Mouse (Mus musculus): Measurements from ENCODE around the gene Ap2a1.

Ap2a1 gene

DNA sequence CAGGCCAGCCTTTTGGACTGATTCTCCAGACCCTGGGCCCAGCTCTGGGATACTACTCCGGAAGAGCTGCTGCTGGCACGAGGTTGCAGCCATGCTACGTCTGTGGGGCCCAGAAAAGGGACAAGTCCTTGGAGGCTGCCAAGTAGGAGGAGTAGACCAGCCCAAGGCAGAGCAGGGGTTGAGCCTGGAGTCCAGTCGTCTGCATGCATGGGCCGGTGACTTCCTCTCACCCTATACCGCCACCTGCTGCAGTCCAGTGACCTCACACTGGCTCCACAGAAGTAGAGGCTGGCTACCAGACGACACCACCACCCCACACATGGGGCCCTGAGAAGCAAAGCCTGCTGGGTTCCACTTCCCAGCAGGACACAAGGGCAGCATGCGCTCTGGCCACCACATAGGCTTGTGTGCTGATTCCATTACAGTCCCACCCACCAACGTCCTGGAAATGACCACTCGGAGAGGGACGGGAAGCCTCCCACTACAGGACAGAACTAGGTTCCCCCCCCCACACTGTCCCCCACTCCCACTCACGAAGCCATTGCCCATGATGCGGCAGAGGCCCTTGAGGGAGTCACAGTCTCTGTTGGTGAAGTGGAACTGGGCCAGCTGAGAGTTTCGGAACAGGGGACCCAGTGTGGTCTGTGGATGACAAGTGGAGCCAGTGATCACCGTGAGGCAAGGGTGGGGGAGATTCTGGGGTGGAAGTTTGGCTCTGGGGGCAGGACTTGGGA is 62.9 kb downstream of the Ap2a1 start:
- no peak for TF ChIP-seq GATA4 (IDR thresholded peaks at IDR 0.05; ENCODE audit: insufficient replicate concordance, low read length)

DNA sequence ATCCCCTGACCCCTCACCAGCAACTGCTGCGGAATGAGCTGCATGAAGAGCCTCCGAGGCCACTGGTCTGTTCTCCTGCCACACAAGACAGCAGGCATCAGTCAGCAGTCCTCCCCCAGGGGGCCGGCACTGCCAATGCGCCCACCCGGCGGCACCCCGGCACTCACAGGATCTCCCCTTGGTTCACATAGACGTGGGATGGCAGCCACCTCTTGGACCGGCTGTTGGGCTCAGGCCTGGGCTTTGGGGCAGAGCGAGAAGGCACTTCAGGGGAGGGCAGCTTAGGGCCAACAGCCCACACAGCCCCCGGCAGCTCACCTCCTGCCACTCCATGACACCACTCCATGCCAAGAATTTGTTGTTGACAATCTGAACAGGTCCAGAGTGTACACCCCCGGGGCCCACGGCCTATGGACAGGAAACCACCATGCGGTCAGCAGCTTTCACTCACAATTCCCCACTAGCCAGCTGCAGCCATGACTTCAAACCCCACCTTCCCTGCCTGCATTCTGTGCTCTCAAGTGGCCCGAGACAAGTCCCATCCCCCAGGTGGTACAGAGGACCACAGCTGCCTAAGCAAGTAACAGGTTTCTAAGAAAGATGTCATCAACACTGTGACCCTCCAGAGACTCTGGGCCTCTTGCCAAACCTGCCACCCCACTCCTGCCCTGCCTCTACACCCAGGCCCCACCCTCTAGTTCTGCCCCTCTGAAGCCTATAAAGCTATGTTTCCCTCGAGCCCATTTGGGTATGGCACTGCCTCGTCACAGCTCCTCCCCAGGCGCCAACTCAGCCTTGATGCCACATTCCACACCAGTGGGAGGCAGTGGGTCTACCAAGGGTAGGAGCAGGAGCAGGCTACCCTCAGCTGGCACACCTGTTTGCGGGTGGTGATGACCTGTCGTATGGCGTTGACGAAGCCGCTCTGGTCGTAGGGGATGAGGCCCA is 64.4 kb downstream of the Ap2a1 start:
- TF ChIP-seq GATA4 (IDR thresholded peaks at IDR 0.05; ENCODE audit: insufficient replicate concordance, low read length), result no peak

DNA sequence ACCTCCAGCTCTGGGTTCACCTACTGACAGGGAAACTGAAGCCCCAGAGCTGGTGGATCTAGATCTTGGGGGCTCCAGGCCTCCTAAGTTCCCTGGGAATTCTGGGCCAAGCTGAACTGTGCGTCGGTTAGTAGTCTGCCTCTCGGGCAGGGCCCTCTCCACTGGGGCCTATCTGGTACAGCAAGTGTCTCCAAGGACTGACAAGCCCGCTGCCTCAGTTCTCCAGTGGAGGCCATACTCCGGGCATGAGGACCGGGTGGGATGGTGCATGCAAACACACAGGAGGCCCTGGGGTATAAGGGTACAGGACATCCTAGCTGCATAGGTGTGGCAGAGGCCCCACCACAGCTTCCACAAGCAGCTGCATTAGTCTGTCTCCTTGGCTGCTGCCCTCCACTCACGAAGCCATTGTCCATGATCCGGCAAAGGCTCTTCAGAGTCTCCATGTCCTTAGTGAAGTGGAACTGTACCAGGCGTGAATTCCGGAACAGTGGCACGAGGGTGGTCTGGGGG is 65.3 kb downstream of the Ap2a1 start:
- TF ChIP-seq GATA4 (IDR thresholded peaks at IDR 0.05; ENCODE audit: insufficient replicate concordance, low read length), result no peak

DNA sequence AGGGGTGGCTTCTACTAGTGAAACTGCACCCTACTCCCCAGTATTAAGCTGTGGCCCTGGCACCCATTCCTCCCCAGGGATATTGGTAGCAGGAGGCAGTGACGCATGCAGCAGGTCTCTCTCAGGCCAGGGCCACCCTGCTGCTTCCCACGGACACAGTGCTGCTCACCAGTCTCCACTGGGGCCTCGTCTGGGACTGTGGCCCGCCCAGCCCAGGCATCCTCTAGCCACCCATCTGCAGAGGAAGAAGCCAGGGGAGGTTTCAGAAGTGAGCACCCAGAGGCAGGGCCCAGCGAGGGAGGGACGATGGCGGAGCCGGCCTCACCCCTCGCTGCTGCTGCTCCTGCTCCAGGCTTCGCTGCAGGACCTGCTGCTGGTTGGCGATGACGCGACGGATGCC is 66.1 kb downstream of the Ap2a1 start:
- TF ChIP-seq GATA4 (IDR thresholded peaks at IDR 0.05; ENCODE audit: insufficient replicate concordance, low read length), result no peak

DNA sequence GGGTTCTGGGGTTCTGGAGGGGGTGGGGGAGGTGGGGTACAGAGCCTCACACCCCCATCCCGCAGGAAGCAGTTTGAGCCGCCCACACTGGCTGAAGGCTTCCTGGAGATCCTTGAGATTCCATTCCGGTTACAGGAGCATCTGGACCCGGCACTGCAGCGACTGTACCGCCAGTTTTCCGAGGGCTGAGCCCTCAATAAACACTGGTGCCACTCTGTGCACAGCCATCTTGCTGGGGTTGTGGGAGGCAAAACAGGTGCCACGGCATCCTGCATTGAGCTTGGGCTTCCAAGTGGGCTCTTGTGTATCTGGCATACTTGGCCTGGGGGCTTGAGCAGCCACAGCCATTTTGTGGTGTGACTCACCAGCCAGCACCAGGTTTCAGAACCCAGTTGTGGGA is 66.9 kb downstream of the Ap2a1 start:
- TF ChIP-seq GATA4 (IDR thresholded peaks at IDR 0.05; ENCODE audit: insufficient replicate concordance, low read length), result no peak

DNA sequence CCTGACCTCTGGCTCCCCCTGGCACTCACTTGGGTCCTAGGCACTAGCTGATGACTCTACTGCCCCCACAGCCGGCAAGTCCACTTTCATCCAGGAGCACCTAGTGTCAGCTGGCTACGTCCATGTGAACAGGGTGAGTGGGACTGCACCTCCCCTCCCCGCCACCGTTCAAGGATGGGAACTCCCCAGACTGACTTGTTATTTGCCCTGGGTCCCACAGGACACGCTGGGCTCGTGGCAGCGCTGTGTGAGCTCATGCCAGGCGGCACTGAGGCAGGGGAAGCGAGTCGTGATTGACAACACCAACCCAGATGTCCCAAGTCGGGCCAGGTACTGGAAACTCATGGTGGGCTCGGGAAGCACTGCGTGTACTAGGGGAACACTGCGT is 67.9 kb downstream of the Ap2a1 start:
- TF ChIP-seq GATA4 (IDR thresholded peaks at IDR 0.05; ENCODE audit: insufficient replicate concordance, low read length), result no peak

DNA sequence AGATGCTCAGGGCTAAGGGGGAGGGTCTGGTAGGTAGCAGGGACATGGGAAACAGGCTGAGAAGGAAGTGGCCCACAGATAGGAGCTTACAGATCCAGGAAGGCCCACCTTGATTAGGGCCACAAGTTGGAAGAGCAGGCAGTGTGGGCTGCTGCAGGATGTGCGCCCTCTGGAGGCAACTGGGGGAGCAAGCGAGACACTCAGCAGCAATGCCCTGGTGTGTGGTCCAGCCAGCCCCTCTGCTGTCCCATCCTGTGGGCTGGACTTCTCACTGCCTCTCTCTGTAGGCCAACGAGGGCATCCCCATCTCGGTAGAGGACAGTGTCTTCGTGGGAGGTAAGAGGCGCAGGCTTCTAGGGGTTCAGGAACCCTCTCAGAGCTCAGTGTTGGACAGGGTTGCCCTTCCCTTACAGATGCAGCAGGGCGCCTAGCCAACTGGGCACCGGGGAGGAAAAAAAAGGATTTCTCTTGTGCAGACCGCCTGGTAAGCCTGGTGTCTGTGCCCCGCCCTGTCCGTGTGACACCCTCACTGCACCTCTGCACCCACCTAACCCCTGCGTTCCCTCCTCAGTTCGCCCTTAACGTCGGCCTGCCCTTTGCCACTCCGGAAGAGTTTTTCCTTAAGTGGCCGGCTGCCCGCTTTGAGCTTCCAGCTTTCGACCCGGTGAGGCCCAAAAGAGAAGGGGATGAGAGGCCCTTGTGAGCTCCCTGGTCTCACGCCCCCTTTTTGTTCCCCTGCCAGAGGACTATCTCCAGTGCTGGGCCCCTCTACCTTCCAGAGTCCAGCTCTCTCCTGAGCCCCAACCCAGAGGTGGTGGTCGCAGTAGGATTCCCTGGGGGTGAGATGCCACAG is 68.5 kb downstream of the Ap2a1 start:
- no peak for TF ChIP-seq GATA4 (IDR thresholded peaks at IDR 0.05; ENCODE audit: insufficient replicate concordance, low read length)

DNA sequence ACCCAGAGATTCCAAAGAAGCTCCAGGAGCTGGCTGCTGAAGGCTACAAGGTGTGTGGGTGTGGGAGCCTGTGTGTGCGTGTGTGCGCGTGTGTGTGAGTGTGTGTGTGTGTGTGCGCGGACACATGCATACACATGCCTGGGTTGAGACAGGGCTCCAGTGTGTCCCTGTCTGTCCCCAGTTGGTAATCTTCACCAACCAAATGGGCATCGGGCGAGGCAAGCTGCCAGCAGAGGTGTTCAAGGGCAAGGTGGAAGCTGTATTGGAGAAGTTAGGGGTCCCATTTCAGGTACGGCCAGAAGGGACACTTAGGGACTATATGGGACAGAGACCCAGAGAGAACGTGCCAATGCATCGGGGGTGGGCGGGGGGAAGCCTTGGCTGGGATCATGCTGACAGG is 69.4 kb downstream of the Ap2a1 start:
- TF ChIP-seq GATA4 (IDR thresholded peaks at IDR 0.05; ENCODE audit: insufficient replicate concordance, low read length), result no peak

DNA sequence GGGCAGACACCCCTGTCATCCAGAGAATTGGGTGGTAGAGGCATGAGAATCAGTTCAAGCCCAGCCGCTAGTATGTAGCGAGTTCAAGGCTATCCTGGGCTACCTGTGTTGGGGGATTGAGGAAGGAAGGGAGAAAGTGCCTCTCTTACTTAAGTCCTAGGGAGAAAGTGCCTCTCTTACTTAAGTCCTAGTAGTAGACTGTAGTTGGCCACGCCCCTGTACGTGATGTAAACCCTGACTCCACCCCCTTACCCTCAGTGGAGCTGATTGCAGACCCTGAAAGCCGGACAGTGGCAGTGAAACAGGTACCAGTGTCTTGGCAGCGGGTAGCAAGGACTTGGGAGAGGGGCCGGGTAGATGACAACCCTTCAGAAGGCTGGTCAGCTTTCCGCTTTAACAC is 71.4 kb downstream of the Ap2a1 start:
- TF ChIP-seq GATA4 (IDR thresholded peaks at IDR 0.05; ENCODE audit: insufficient replicate concordance, low read length), result no peak

DNA sequence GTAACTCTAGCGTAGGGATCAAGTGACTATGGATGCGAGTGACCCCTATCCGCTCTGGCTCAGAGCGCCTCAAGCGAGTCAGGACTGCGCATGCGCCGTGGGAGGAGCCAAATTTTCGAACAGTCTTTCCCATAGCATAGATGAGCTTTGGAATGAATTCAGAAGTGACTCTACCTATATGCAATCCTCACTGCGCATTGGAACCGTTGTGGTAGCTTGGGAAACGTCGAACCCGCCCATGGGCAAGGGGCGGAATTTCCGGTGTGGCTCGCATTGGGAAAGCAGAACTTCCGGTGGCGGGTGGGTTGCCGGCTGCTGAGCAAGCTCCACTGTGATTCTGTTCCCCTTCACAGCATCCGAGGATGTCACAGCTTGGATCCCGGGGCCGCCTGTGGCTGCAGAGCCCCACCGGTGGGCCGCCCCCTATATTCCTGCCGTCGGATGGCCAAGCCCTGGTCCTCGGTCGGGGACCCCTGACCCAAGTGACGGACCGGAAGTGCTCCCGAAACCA is 72.2 kb downstream of the Ap2a1 start, which contains the start of gene Pnkp:
TSS of gene Pnkp (plus strand) at position 98 of the 511 bp plus-strand sequence.
- no peak for TF ChIP-seq GATA4 (IDR thresholded peaks at IDR 0.05; ENCODE audit: insufficient replicate concordance, low read length)

DNA sequence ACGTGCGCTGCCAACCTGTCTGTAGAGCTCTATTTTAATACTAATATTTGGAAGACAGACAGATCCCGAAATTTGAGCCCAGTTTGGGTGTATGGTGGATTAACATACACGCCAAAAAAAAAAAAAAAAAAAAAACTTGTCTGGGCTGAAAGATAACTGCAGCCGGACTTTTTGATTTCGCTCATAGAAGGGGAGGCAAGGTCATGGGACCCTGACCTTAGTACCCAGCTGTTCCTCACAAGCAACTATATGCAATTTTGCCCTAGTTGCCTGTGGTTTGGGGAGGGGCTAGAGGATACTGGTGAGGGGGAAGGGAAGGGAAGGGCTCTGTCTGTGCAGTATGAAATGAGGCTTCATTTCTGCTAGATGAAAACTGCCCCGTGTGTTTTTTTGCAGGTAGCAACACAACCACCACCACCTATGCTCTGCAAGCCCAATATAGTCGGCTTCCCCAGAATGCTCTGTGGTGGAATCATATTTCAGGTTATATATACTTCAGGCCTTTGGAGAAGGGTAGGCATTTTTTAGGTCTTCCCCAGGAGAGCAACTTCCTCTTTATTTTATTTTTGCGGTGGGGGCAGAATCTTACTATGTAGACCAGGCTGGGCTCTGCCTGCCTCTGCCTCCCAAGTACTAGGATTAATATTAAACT is 72.9 kb downstream of the Ap2a1 start:
- no peak for TF ChIP-seq GATA4 (IDR thresholded peaks at IDR 0.05; ENCODE audit: insufficient replicate concordance, low read length)

DNA sequence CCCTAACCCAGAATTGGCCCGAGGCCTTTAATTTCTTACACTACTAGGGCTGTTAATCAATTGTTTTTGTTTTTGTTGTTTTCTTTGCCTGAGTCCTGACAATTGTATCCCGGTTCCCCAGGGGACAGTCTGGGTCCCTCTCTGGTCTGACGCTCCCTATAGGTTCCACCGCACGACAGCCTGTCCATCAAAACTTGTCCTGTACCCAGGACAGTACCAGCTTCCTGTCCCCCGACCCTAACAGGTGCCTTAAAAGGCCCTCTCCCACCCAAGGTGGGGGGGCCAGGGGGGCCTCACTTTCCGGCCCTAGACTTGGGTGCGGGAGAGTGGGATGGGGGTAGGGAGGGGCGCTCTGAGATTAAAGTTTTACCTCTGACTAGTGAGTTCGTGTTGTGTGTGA is 74.3 kb downstream of the Ap2a1 start:
- no peak for TF ChIP-seq GATA4 (IDR thresholded peaks at IDR 0.05; ENCODE audit: insufficient replicate concordance, low read length)

DNA sequence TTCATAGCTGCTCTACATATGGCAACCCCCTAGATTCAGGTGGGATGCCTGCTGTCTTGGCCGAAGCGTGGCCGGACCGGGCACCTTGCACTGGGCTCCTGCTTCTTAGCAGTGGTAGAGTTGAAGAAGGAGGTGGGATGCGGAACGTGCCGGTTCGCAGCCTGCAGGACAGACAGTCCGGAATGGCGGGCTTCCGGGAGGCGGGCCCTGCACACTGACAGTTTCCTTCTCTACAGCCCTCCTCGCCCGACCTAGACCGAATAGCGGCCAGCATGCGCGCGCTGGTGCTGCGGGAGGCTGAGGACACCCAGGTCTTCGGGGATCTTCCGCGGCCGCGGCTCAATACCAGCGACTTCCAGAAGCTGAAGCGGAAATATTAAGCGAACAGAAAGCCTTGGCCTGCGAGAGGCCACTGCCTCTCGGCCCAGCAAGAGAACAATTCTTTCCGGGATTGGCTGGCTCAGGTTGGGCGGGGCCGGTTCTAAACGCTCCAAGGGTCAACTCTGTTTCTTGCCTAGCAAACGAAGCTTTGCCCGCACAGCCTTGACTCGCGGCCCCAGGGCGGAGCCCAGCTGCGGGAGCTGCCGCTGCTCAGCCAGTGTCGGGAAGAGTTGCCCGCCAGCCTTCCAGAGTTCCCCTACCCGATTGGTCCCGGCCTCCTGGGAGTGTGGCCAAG is 74.8 kb downstream of the Ap2a1 start:
- no peak for TF ChIP-seq GATA4 (IDR thresholded peaks at IDR 0.05; ENCODE audit: insufficient replicate concordance, low read length)
